Mouse (Mus musculus): ENCODE results near the gene Galnt7.

DNA sequence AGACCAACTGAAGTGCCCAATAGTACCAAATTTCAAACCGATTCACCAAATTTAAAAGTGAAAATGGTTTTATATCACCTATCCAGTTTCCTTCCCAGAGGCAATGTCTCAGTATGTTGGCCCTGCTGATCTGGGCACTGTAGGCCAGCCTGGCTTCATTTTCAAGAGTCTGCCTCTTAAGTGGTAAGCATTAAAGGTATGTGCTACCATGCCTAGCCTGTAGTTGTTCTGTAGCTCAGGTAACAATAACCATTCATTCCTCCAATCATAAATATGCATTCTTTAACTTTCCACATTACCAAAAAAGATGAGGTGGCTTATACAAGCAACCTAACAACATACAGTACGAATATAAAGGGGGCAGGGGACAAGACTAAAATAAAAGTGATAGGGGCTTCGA, 135.1 kb downstream of the Galnt7 start:
- TF ChIP-seq GATA1 (IDR thresholded peaks at IDR 0.05; ENCODE audit: borderline replicate concordance, low read length) (no peak), FLI1 (IDR thresholded peaks at IDR 0.05; ENCODE audit: low read length) (no peak)
